Mouse (Mus musculus) CH12.LX (cell line): ENCODE data around the gene Hibadh. TPM values are rescaled to one million over a fixed set of nuclear protein-coding genes. Genes with fewer than 3 reads are reported as not detected.

Experiments
- DNase-seq: peaks from one replicate; pipeline ENCODE4 v3.0.0-alpha.2; 2013; ENCODE audit errors: extremely low read depth
- H3K27ac ChIP-seq: 2 replicates; pipeline ENCODE4 v1.5.1; 2012; ENCODE audit warnings: low read depth, mild to moderate bottlenecking, control low read depth, moderate library complexity; ENCODE audit not compliant: insufficient read depth
- H3K27me3 ChIP-seq: replicated peaks from 2 replicates; pipeline ENCODE3; 2012; ENCODE audit warnings: inconsistent platforms
- H3K36me3 ChIP-seq, 2 experiments: replicated peaks in 1 of 2; 2 replicates each; pipeline versions ENCODE3 to v1.6.1; 2012; ENCODE audit warnings: inconsistent platforms in 1 of 2, low read length in 1 of 2, mild to moderate bottlenecking in 1 of 2, mixed read lengths in 1 of 2, moderate library complexity in 1 of 2; ENCODE audit not compliant: control insufficient read depth in 1 of 2, insufficient read depth in 1 of 2
- H3K4me1 ChIP-seq, 2 experiments: 2 replicates each; pipeline ENCODE4 v1.6.1; 2012; ENCODE audit warnings: inconsistent platforms in 1 of 2, moderate library complexity in 1 of 2; ENCODE audit not compliant: insufficient read depth in 2 of 2, control insufficient read depth in 1 of 2
- H3K4me2 ChIP-seq: 2 replicates; pipeline ENCODE4 v1.6.1; 2012; ENCODE audit warnings: low read depth, mild to moderate bottlenecking, control low read depth; ENCODE audit not compliant: poor library complexity, insufficient read depth, severe bottlenecking
- H3K4me3 ChIP-seq, 3 experiments: fragments of 150-350 bp in 1 of 3; sonication (generic) in 1 of 3; replicated peaks in 1 of 3; 2 replicates each; pipeline versions ENCODE3 to v1.5.1; 2011 to 2012; ENCODE audit warnings: low read depth in 2 of 3, low read length in 2 of 3, mild to moderate bottlenecking in 2 of 3, moderate library complexity in 2 of 3, control low read depth in 1 of 3, improper control_type of control experiment in 1 of 3, inconsistent platforms in 1 of 3, mixed read lengths in 1 of 3; ENCODE audit not compliant: poor library complexity in 1 of 3
- H3K79me2 ChIP-seq: replicated peaks from 2 replicates; pipeline ENCODE4 v1.6.1; 2012; ENCODE audit warnings: mild to moderate bottlenecking, moderate library complexity; ENCODE audit not compliant: control insufficient read depth, poor library complexity, insufficient read depth, severe bottlenecking; ENCODE audit errors: extremely low read depth
- H3K9ac ChIP-seq: 2 replicates; pipeline ENCODE4 v1.6.1; 2012; ENCODE audit warnings: low read depth, mild to moderate bottlenecking, control low read depth, moderate library complexity; ENCODE audit not compliant: insufficient read depth
- H3K9me3 ChIP-seq: replicated peaks from 2 replicates; pipeline ENCODE3; 2012; ENCODE audit warnings: low read length, inconsistent platforms, mixed read lengths
- ELF1 ChIP-seq: IDR thresholded peaks from 2 replicates; pipeline ENCODE4 v1.6.1; 2014; ENCODE audit warnings: low read depth, mild to moderate bottlenecking, inconsistent platforms, low read length, improper control_type of control experiment
- GABPA ChIP-seq: IDR thresholded peaks from 2 replicates; pipeline ENCODE4 v1.6.1; 2012; ENCODE audit warnings: low read depth, low read length, improper control_type of control experiment, inconsistent platforms; ENCODE audit not compliant: insufficient replicate concordance
- JUN ChIP-seq: IDR thresholded peaks from 2 replicates; pipeline ENCODE4 v1.6.1; 2011; ENCODE audit warnings: low read depth, mild to moderate bottlenecking, low read length, improper control_type of control experiment, moderate library complexity; ENCODE audit not compliant: insufficient read depth
- JUND ChIP-seq: conservative IDR thresholded peaks from 2 replicates; pipeline ENCODE4 v1.6.1; 2011; ENCODE audit warnings: low read depth, low read length, improper control_type of control experiment
- KAT2A ChIP-seq: IDR thresholded peaks from 2 replicates; pipeline ENCODE4 v1.6.1; 2012; ENCODE audit warnings: low read length, improper control_type of control experiment, inconsistent platforms; ENCODE audit not compliant: insufficient replicate concordance
- MAX ChIP-seq: IDR thresholded peaks from 2 replicates; pipeline ENCODE4 v1.6.1; 2011; ENCODE audit warnings: low read length, improper control_type of control experiment
- MAZ ChIP-seq: IDR thresholded peaks from 2 replicates; pipeline ENCODE4 v1.6.1; 2012; ENCODE audit warnings: low read depth, mild to moderate bottlenecking, inconsistent platforms, low read length, improper control_type of control experiment, moderate library complexity
- MEF2A ChIP-seq: IDR thresholded peaks from 2 replicates; pipeline ENCODE4 v1.6.1; 2014; ENCODE audit warnings: low read depth, mild to moderate bottlenecking, inconsistent platforms, low read length, improper control_type of control experiment, borderline replicate concordance
- MXI1 ChIP-seq: IDR thresholded peaks from 2 replicates; pipeline ENCODE4 v1.6.1; 2011; ENCODE audit warnings: mild to moderate bottlenecking, low read depth, low read length, improper control_type of control experiment
- NELFE ChIP-seq: IDR thresholded peaks from 2 replicates; pipeline ENCODE4 v1.6.1; 2011; ENCODE audit warnings: low read depth, low read length, improper control_type of control experiment
- RAD21 ChIP-seq: IDR thresholded peaks from 2 replicates; pipeline ENCODE4 v1.6.1; 2011; ENCODE audit warnings: low read depth, mild to moderate bottlenecking, low read length, improper control_type of control experiment, moderate library complexity
- USF1 ChIP-seq: IDR thresholded peaks from 2 replicates; pipeline ENCODE4 v1.6.1; 2014; ENCODE audit warnings: low read depth, mild to moderate bottlenecking, inconsistent platforms, low read length, improper control_type of control experiment
- USF2 ChIP-seq: conservative IDR thresholded peaks from 2 replicates; pipeline ENCODE4 v1.6.1; 2011; ENCODE audit warnings: low read depth, low read length, improper control_type of control experiment
- dilution Hi-C: fragments of 300-500 bp; cut with MboI; formaldehyde crosslinking; loops from 2 replicates; pipeline ENCODE4 v1.14.3; 2020; ENCODE audit warnings: low sequenced_read_pairs; ENCODE audit not compliant: extremely low pct_unique_long_range_greater_than_20kb, extremely low pct_ligation_motif_present
- in situ Hi-C: fragments of 300-500 bp; cut with MboI; formaldehyde crosslinking; loops from 3 replicates; pipeline ENCODE4 v1.14.3; 2019; ENCODE audit warnings: low sequenced_read_pairs, low pct_ligation_motif_present, low pct_unique_long_range_greater_than_20kb, mixed read lengths
- polyA plus RNA-seq: library from polyadenylated mRNA; unstranded; fragments of >175 nt; gene quantifications from 2 replicates; pipeline ENCODE4 v1.2.1, GENCODE M21; 2012; ENCODE audit warnings: low read depth; ENCODE audit not compliant: insufficient read length
- total RNA-seq, 2 experiments: library from RNA; depleted of rRNA; stranded (reverse); fragments of 300-350 nt in 1 of 2; fragments of >200 nt in 1 of 2; gene quantifications; 2 replicates each; pipeline ENCODE4 v1.2.3; 2012 to 2014

Hibadh gene
- total and polyA plus RNA-seq, 3 experiments: 38.6 to 60.4 (median 44.4) TPM

- no peaks in the 10 kb centered on the region for H3K27me3 ChIP-seq
- TF ChIP-seq ELF1 (no peak), JUND (no peak), USF1 (no peak), RAD21 (no peak), MEF2A (no peak), MAX (no peak)
- TF ChIP-seq, all 38 proteins: peak for 0
- DNase-seq: no peak
- H3K79me2 ChIP-seq: no peaks in the 10 kb centered on the region
- no peak overlapping the region for H3K27ac ChIP-seq
- in situ Hi-C loops (no loop called here), dilution Hi-C loops (no loop called here)
- H3K4me1 ChIP-seq: no peaks in the 10 kb centered on the region
- no peak overlapping the region for H3K4me3 ChIP-seq
- H3K9ac ChIP-seq: no peak overlapping the region
- H3K9me3 ChIP-seq: peaks cover 3% of the 10 kb centered on the region
- no peaks in the 10 kb centered on the region for H3K36me3 ChIP-seq
- no peak overlapping the region for H3K4me2 ChIP-seq
Measured at GRCm38 (mm10) chr6:52507946-52508345, 132.2 kb downstream of the Hibadh start.

DNA sequence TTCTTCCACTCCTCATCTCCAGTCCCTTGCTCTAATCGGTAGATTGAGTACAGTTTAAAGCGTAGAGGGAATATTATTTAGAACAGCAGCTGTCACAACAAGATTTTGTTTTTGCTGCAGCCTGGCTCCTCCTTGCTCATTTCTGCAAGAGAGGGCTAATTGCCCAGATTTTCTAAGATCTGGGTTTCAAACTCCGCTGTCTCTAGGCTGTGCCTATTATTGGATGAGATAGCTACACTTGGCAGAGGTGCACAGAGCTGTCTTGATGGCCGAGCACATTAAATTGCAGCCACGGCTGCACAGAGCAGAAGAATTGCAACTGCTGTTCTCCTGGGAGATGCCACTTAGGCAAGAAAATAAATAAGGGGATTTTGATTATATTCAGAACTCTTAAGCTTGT lies 133.0 kb downstream of the Hibadh start:
- in situ Hi-C loops (no loop called here), dilution Hi-C loops (no loop called here)
- DNase-seq: no peak
- Histone ChIP-seq H3K79me2 (no peaks in the 10 kb centered on the region), H3K4me3 (no peak overlapping the region), H3K9ac (no peak overlapping the region), H3K4me1 (no peaks in the 10 kb centered on the region), H3K4me2 (no peak overlapping the region), H3K9me3 (peaks cover 3% of the 10 kb centered on the region), H3K36me3 (no peaks in the 10 kb centered on the region), H3K27me3 (no peaks in the 10 kb centered on the region), H3K27ac (no peak overlapping the region)
- TF ChIP-seq NELFE (no peak), RAD21 (no peak), USF2 (no peak), JUN (no peak), KAT2A (no peak), JUND (no peak)

DNA sequence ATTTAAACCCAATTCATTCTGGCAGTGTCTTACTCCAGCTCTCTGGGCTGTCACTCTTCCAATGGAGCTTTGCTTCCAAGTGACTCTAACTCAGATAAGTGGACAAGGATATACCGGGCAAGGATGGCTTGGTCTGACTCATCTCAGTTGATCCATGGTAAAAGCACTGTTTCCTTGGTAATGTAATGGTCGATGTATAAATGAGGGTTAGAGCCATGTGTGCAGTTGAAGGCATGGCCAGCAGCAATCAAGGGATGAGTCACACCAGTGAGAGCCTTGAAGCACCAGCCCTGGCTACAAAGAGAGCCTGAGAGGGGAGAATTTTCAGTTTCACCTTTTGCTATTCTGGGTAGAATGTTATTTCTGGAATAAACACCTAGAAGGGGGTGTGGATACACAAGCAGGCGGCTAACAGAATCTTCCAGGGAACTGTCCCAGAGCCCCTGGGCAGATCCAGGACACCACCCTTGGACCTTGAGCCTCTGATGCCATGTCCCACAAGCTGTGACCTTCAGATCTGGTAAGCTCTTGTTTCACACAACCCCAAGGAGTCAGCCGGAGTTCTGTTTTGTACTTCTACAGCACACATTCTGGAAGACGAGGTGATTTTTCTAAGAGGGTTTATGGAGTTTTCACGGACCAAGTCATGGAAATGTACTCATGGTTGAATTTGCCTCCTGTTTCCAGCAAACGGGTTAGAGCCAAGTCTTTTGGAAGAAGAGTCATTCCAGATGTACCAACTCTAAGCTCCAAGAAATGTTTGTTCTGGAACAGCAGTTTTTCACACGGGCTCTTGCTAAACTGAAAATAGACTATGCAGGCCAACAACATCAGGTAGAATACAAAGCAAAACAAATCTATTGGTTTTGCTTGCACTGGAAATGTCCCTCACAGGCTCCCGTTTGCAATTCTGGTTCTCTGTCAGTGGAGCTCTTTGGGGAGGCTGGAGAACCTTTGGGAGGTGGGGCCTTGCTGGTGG lies 134.1 kb downstream of the Hibadh start:
- Histone ChIP-seq H3K4me3 (no peak overlapping the region), H3K4me1 (no peaks in the 10 kb centered on the region), H3K9me3 (peaks cover 2% of the 10 kb centered on the region), H3K27me3 (no peaks in the 10 kb centered on the region), H3K27ac (no peak overlapping the region), H3K9ac (no peak overlapping the region), H3K36me3 (no peaks in the 10 kb centered on the region), H3K79me2 (no peaks in the 10 kb centered on the region)
- TF ChIP-seq MXI1: no peak
- no peak for TF ChIP-seq JUN
- TF ChIP-seq MAZ: no peak
- TF ChIP-seq GABPA: no peak
- TF ChIP-seq, all 38 proteins: peak for 0
- in situ Hi-C loops (no loop called here), dilution Hi-C loops (no loop called here)
- DNase-seq: no peak
- H3K4me2 ChIP-seq: no peak overlapping the region
